Mouse (Mus musculus): Measurements from ENCODE around the gene Gm10964. TPM values are rescaled to one million over a fixed set of nuclear protein-coding genes. Genes with fewer than 3 reads are reported as not detected.

The Gm10964 gene
- polyA plus RNA-seq, 2 experiments, result not detected

- 29% methylated on average over 11 of the region's 11 CpGs for WGBS
- no peak for TF ChIP-seq POLR2A (IDR thresholded peaks at IDR 0.05; ENCODE audit: borderline replicate concordance, extremely low read depth, insufficient read depth, insufficient read length)
- Histone ChIP-seq H3K36me3 (ENCODE audit: control insufficient read depth, insufficient read depth, low read length) (no peaks in the 10 kb centered on the region), H3K9ac (ENCODE audit: low read depth, low read length, severe bottlenecking) (no peak overlapping the region), H3K4me3 (replicated peaks; ENCODE audit: low read length) (no peak overlapping the region), H3K9me3 (ENCODE audit: control insufficient read depth, low read length) (no peaks in the 10 kb centered on the region), H3K27me3 (ENCODE audit: control insufficient read depth, insufficient read depth, low read length) (no peaks in the 10 kb centered on the region), H3K4me1 (ENCODE audit: control insufficient read depth, insufficient read depth, low read length) (peaks cover 30% of the 10 kb centered on the region), H3K4me2 (replicated peaks; ENCODE audit: low read depth, low read length, severe bottlenecking) (no peak overlapping the region), H3K27ac (replicated peaks; ENCODE audit: low read depth, low read length) (peak overlapping the region; percentile 72)
- DNase-seq (ENCODE audit: low spot score) (peak; percentile 64), ATAC-seq (ENCODE audit: low FRiP score, low read depth) (peak; percentile 62)
Measured at GRCm38 (mm10) chr3:103715762-103716693, 23.1 kb upstream of the Gm10964 start.

GRCm38 (mm10) chr3:103716774-103717760 is 22.1 kb upstream of the Gm10964 start:
- peaks cover 30% of the 10 kb centered on the region for H3K4me1 ChIP-seq (ENCODE audit: control insufficient read depth, insufficient read depth, low read length)
- DNase-seq (ENCODE audit: low spot score), result no peak
- H3K9me3 ChIP-seq (ENCODE audit: control insufficient read depth, low read length), result no peaks in the 10 kb centered on the region
- WGBS, result 38% methylated on average over 13 of the region's 15 CpGs
- no peak overlapping the region for H3K4me2 ChIP-seq (replicated peaks; ENCODE audit: low read depth, low read length, severe bottlenecking)
- no peaks in the 10 kb centered on the region for H3K36me3 ChIP-seq (ENCODE audit: control insufficient read depth, insufficient read depth, low read length)
- peak; percentile 30; the same call in 1 of the 2 replicates for ATAC-seq (ENCODE audit: low FRiP score, low read depth)
- no peak overlapping the region for H3K9ac ChIP-seq (ENCODE audit: low read depth, low read length, severe bottlenecking)
- TF ChIP-seq POLR2A (IDR thresholded peaks at IDR 0.05; ENCODE audit: borderline replicate concordance, extremely low read depth, insufficient read depth, insufficient read length), result no peak
- no peak overlapping the region for H3K4me3 ChIP-seq (replicated peaks; ENCODE audit: low read length)
- H3K27ac ChIP-seq (replicated peaks; ENCODE audit: low read depth, low read length), result peak overlapping the region; percentile 21; the same call in 1 of the 2 replicates
- H3K27me3 ChIP-seq (ENCODE audit: control insufficient read depth, insufficient read depth, low read length), result no peaks in the 10 kb centered on the region

GRCm38 (mm10) chr3:103718728-103719127 is 20.4 kb upstream of the Gm10964 start:
- H3K36me3 ChIP-seq (ENCODE audit: control insufficient read depth, insufficient read depth, low read length), result no peaks in the 10 kb centered on the region
- no peak for ATAC-seq (ENCODE audit: low FRiP score, low read depth)
- no peaks in the 10 kb centered on the region for H3K9me3 ChIP-seq (ENCODE audit: control insufficient read depth, low read length)
- peaks cover 30% of the 10 kb centered on the region for H3K4me1 ChIP-seq (ENCODE audit: control insufficient read depth, insufficient read depth, low read length)
- 88% methylated on average over 4 of the region's 4 CpGs for WGBS
- H3K4me2 ChIP-seq (replicated peaks; ENCODE audit: low read depth, low read length, severe bottlenecking), result no peak overlapping the region
- no peak for TF ChIP-seq POLR2A (IDR thresholded peaks at IDR 0.05; ENCODE audit: borderline replicate concordance, extremely low read depth, insufficient read depth, insufficient read length)
- H3K27me3 ChIP-seq (ENCODE audit: control insufficient read depth, insufficient read depth, low read length), result no peaks in the 10 kb centered on the region
- H3K9ac ChIP-seq (ENCODE audit: low read depth, low read length, severe bottlenecking), result no peak overlapping the region
- H3K4me3 ChIP-seq (replicated peaks; ENCODE audit: low read length), result no peak overlapping the region
- no peak for DNase-seq (ENCODE audit: low spot score)
- no peak overlapping the region for H3K27ac ChIP-seq (replicated peaks; ENCODE audit: low read depth, low read length)

- no peak for TF ChIP-seq POLR2A (IDR thresholded peaks at IDR 0.05; ENCODE audit: borderline replicate concordance, extremely low read depth, insufficient read depth, insufficient read length)
- no peak for DNase-seq (ENCODE audit: low spot score)
Measured at GRCm38 (mm10) chr3:103724137-103724536, 15.0 kb upstream of the Gm10964 start.

GRCm38 (mm10) chr3:103726642-103727041 is 12.5 kb upstream of the Gm10964 start:
- H3K4me2 ChIP-seq (replicated peaks; ENCODE audit: low read depth, low read length, severe bottlenecking), result no peak overlapping the region
- 34% methylated on average over 3 of the region's 3 CpGs for WGBS
- H3K9me3 ChIP-seq (ENCODE audit: control insufficient read depth, low read length), result no peaks in the 10 kb centered on the region
- H3K27me3 ChIP-seq (ENCODE audit: control insufficient read depth, insufficient read depth, low read length), result no peaks in the 10 kb centered on the region
- ATAC-seq (ENCODE audit: low FRiP score, low read depth), result no peak
- TF ChIP-seq POLR2A (IDR thresholded peaks at IDR 0.05; ENCODE audit: borderline replicate concordance, extremely low read depth, insufficient read depth, insufficient read length), result no peak
- H3K4me1 ChIP-seq (ENCODE audit: control insufficient read depth, insufficient read depth, low read length), result no peaks in the 10 kb centered on the region
- no peak overlapping the region for H3K9ac ChIP-seq (ENCODE audit: low read depth, low read length, severe bottlenecking)
- no peak for DNase-seq (ENCODE audit: low spot score)
- H3K27ac ChIP-seq (replicated peaks; ENCODE audit: low read depth, low read length), result no peak overlapping the region
- no peaks in the 10 kb centered on the region for H3K36me3 ChIP-seq (ENCODE audit: control insufficient read depth, insufficient read depth, low read length)
- no peak overlapping the region for H3K4me3 ChIP-seq (replicated peaks; ENCODE audit: low read length)

More at GRCm38 (mm10) chr3:103724137-103724536, 15.0 kb upstream of the Gm10964 start:
- H3K36me3 ChIP-seq (ENCODE audit: control insufficient read depth, insufficient read depth, low read length), result no peaks in the 10 kb centered on the region
- H3K4me2 ChIP-seq (replicated peaks; ENCODE audit: low read depth, low read length, severe bottlenecking), result no peak overlapping the region
- H3K27ac ChIP-seq (replicated peaks; ENCODE audit: low read depth, low read length), result no peak overlapping the region
- no peak for ATAC-seq (ENCODE audit: low FRiP score, low read depth)
- 59% methylated on average over 3 of the region's 3 CpGs for WGBS
- no peaks in the 10 kb centered on the region for H3K27me3 ChIP-seq (ENCODE audit: control insufficient read depth, insufficient read depth, low read length)
- peaks cover 4% of the 10 kb centered on the region; the same call in 1 of the 2 replicates for H3K4me1 ChIP-seq (ENCODE audit: control insufficient read depth, insufficient read depth, low read length)
- H3K9ac ChIP-seq (ENCODE audit: low read depth, low read length, severe bottlenecking), result no peak overlapping the region
- H3K9me3 ChIP-seq (ENCODE audit: control insufficient read depth, low read length), result no peaks in the 10 kb centered on the region
- no peak overlapping the region for H3K4me3 ChIP-seq (replicated peaks; ENCODE audit: low read length)

Data from limb, embryonic 14.5 days (tissue).